Mouse (Mus musculus): ENCODE results near the gene Flvcr2.

- TF ChIP-seq CTCF (conservative IDR thresholded peaks at IDR 0.05; ENCODE audit: low read length) (no peak), NANOG (IDR thresholded peaks at IDR 0.05; ENCODE audit: borderline replicate concordance, low read length) (no peak)
Observed at GRCm38 (mm10) chr12:85781606-85782005, 35.3 kb downstream of the Flvcr2 start.
